Mouse (Mus musculus) E14TG2a.4 (cell line): ENCODE measurements at regions not wholly inside any gene's neighbourhood (a gene's known extent, or its start where the extent isn't known, plus 50 kb on each side); places are given as distances from the start of the nearest gene placed in this dataset.

Source experiments
- CTCF ChIP-seq: conservative IDR thresholded peaks from 2 replicates; pipeline ENCODE4 v1.5.1; 2014; ENCODE audit warnings: low read length
- NANOG ChIP-seq: IDR thresholded peaks from 2 replicates; pipeline ENCODE4 v1.6.1; 2014; ENCODE audit warnings: borderline replicate concordance, low read length, mixed read lengths
- POU5F1 ChIP-seq: IDR thresholded peaks from 2 replicates; pipeline ENCODE4 v1.6.1; 2014; ENCODE audit warnings: low read length, borderline replicate concordance

- TF ChIP-seq CTCF (no peak), NANOG (no peak), POU5F1 (no peak)
Observed at GRCm38 (mm10) chr1:138371474-138371873, 97.9 kb downstream of the Atp6v1g3 start.
